Mouse (Mus musculus) midbrain, embryonic 13.5 days (tissue): Measurements from ENCODE around the gene Tlcd1. TPM values are rescaled to one million over a fixed set of nuclear protein-coding genes. Genes with fewer than 3 reads are reported as not detected.
A peak's percentile ranks its signal among the peaks of the same experiment; 100 is the strongest.
"Not testable (repeated sequence)": the region's sequence is repeated elsewhere in the genome, so short reads cannot be mapped to it uniquely, and the experiment has no call there.

Experiments
- ATAC-seq: fragments of 200-750 bp; cut with Nextera tagmentation; 2 replicates; pipeline ENCODE4 v1.8.0; 2017; ENCODE audit warnings: mild to moderate bottlenecking, moderate TSS enrichment, moderate library complexity
- H3K27ac ChIP-seq: fragments of 300-500 bp; sonication (generic); 2 replicates; pipeline ENCODE4 v1.5.1; 2015; ENCODE audit warnings: inconsistent platforms, mild to moderate bottlenecking, moderate library complexity
- H3K27me3 ChIP-seq: fragments of 300-500 bp; sonication (generic); 2 replicates; pipeline ENCODE4 v1.6.1; 2015; ENCODE audit warnings: mild to moderate bottlenecking, inconsistent platforms
- H3K36me3 ChIP-seq: fragments of 300-500 bp; sonication (generic); 2 replicates; pipeline ENCODE4 v1.6.1; 2015; ENCODE audit warnings: mild to moderate bottlenecking, inconsistent platforms
- H3K4me1 ChIP-seq: fragments of 300-500 bp; sonication (generic); replicated peaks from 2 replicates; pipeline ENCODE4 v1.6.1; 2015; ENCODE audit warnings: inconsistent platforms
- H3K4me2 ChIP-seq: fragments of 300-500 bp; sonication (generic); replicated peaks from 2 replicates; pipeline ENCODE4 v1.6.1; 2015; ENCODE audit warnings: moderate library complexity, mild to moderate bottlenecking, inconsistent platforms
- H3K4me3 ChIP-seq: fragments of 300-500 bp; sonication (generic); replicated peaks from 2 replicates; pipeline ENCODE4 v1.5.1; 2015; ENCODE audit warnings: mild to moderate bottlenecking, inconsistent platforms
- H3K9ac ChIP-seq: fragments of 300-500 bp; sonication (generic); replicated peaks from 2 replicates; pipeline ENCODE4 v1.6.1; 2015; ENCODE audit warnings: mild to moderate bottlenecking, inconsistent platforms
- H3K9me3 ChIP-seq: fragments of 300-500 bp; sonication (generic); 2 replicates; pipeline ENCODE4 v1.6.1; 2016; ENCODE audit warnings: mild to moderate bottlenecking, inconsistent platforms
- WGBS: fragments of 180-500 bp; shearing (Covaris S2); methylation state at CpG from one replicate; pipeline ENCODE4 v1.1.7; 2015; 5-methylcytosine and 5-hydroxymethylcytosine counted together
- polyA plus RNA-seq: library from polyadenylated mRNA; unstranded; fragments of >200 nt; fragmentation: Nextera tagmentation; extraction: Ambion mirVana; gene quantifications from 2 replicates; pipeline ENCODE4 v1.2.1, GENCODE M21; 2015

Tlcd1 gene
- polyA plus RNA-seq, 1 experiment from 2014 or later: 5.0 TPM

- H3K4me1 ChIP-seq: peaks cover 65% of the 10 kb centered on the region
- H3K9me3 ChIP-seq: no peaks in the 10 kb centered on the region
- peak overlapping the region; percentile 62 for H3K4me3 ChIP-seq
- H3K27ac ChIP-seq: peak overlapping the region; percentile 84
- no peak for ATAC-seq
- H3K36me3 ChIP-seq: peaks cover 27% of the 10 kb centered on the region
- peak overlapping the region; percentile 75 for H3K9ac ChIP-seq
- peak overlapping the region; percentile 82 for H3K4me2 ChIP-seq
- peaks cover 6% of the 10 kb centered on the region for H3K27me3 ChIP-seq
- WGBS: 1% methylated on average over 29 of the region's 29 CpGs
These were observed 2.4 kb downstream of the Tlcd1 start for GRCm38 (mm10) chr11:78178859-78179437.

GRCm38 (mm10) chr11:78179438-78179999 is 3.0 kb downstream of the Tlcd1 start:
- Histone ChIP-seq H3K4me2 (peak overlapping the region; percentile 82), H3K9ac (peak overlapping the region; percentile 75; the same call in 1 of the 2 replicates), H3K27ac (no peak overlapping the region), H3K27me3 (peaks cover 6% of the 10 kb centered on the region), H3K4me1 (peaks cover 68% of the 10 kb centered on the region), H3K36me3 (peaks cover 27% of the 10 kb centered on the region), H3K4me3 (peak overlapping the region; percentile 62), H3K9me3 (no peaks in the 10 kb centered on the region)
- 32% methylated on average over 8 of the region's 8 CpGs for WGBS
- ATAC-seq: no peak

- Histone ChIP-seq H3K4me1 (peaks cover 68% of the 10 kb centered on the region), H3K27me3 (peaks cover 6% of the 10 kb centered on the region), H3K36me3 (peaks cover 27% of the 10 kb centered on the region), H3K9me3 (no peaks in the 10 kb centered on the region), H3K9ac (no peak overlapping the region), H3K27ac (no peak overlapping the region), H3K4me3 (no peak overlapping the region), H3K4me2 (peak overlapping the region; percentile 82; the same call in 1 of the 2 replicates)
- WGBS: 82% methylated on average over 6 of the region's 6 CpGs
- ATAC-seq: no peak
These were observed 3.7 kb downstream of the Tlcd1 start for GRCm38 (mm10) chr11:78180081-78180761.

GRCm38 (mm10) chr11:78181830-78182357 is 5.4 kb downstream of the Tlcd1 start:
- Histone ChIP-seq H3K4me2 (peak overlapping the region; percentile 77), H3K9me3 (no peaks in the 10 kb centered on the region), H3K36me3 (peaks cover 27% of the 10 kb centered on the region), H3K4me1 (peaks cover 59% of the 10 kb centered on the region), H3K9ac (peak overlapping the region; percentile 90), H3K27ac (no peak overlapping the region), H3K27me3 (peaks cover 5% of the 10 kb centered on the region), H3K4me3 (peak overlapping the region; percentile 81)
- 56% methylated on average over 2 of the region's 2 CpGs for WGBS
- no peak for ATAC-seq

GRCm38 (mm10) chr11:78182450-78182849 is 5.9 kb downstream of the Tlcd1 start:
- H3K36me3 ChIP-seq: peaks cover 27% of the 10 kb centered on the region
- H3K4me3 ChIP-seq: peak overlapping the region; percentile 81
- H3K9ac ChIP-seq: peak overlapping the region; percentile 90
- no peaks in the 10 kb centered on the region; the same call in 1 of the 2 replicates for H3K27me3 ChIP-seq
- WGBS: 13% methylated on average over 7 of the region's 7 CpGs
- H3K4me2 ChIP-seq: peak overlapping the region; percentile 77
- peak overlapping the region; percentile 95; the same call in 1 of the 2 replicates for H3K27ac ChIP-seq
- H3K4me1 ChIP-seq: peaks cover 54% of the 10 kb centered on the region
- no peak for ATAC-seq
- no peaks in the 10 kb centered on the region for H3K9me3 ChIP-seq

- Histone ChIP-seq H3K9ac (peak within 1 kb of the TSS; percentile 90), H3K4me3 (peak within 1 kb of the TSS; percentile 81), H3K4me2 (peak within 1 kb of the TSS; percentile 77), H3K4me1 (peaks cover 54% of the 10 kb centered on the region), H3K36me3 (peaks cover 27% of the 10 kb centered on the region), H3K27ac (peak within 1 kb of the TSS; percentile 95), H3K9me3 (no peaks in the 10 kb centered on the region), H3K27me3 (no peaks in the 10 kb centered on the region)
- WGBS: under 1% methylated on average over 38 of the region's 38 CpGs
- peak; percentile 94 for ATAC-seq
These were observed 6.7 kb downstream of the Tlcd1 start, which contains the start of gene Rpl23a for GRCm38 (mm10) chr11:78182961-78183844. Rpl23a (minus strand) TSS chr11:78183584.

GRCm38 (mm10) chr11:78183884-78184514 is 7.5 kb downstream of the Tlcd1 start:
- no peak overlapping the region for H3K27ac ChIP-seq
- H3K4me3 ChIP-seq: peak overlapping the region; percentile 81
- peaks cover 47% of the 10 kb centered on the region for H3K4me1 ChIP-seq
- H3K4me2 ChIP-seq: peak overlapping the region; percentile 44
- H3K27me3 ChIP-seq: no peaks in the 10 kb centered on the region
- peak; percentile 13; the same call in 1 of the 2 replicates for ATAC-seq
- no peaks in the 10 kb centered on the region for H3K9me3 ChIP-seq
- 56% methylated on average over 10 of the region's 10 CpGs for WGBS
- peaks cover 27% of the 10 kb centered on the region for H3K36me3 ChIP-seq
- peak overlapping the region; percentile 41; the same call in 1 of the 2 replicates for H3K9ac ChIP-seq

GRCm38 (mm10) chr11:78184702-78185101 is 8.2 kb downstream of the Tlcd1 start:
- H3K36me3 ChIP-seq: peaks cover 22% of the 10 kb centered on the region
- H3K4me3 ChIP-seq, H3K9me3 ChIP-seq, H3K9ac ChIP-seq, ATAC-seq, H3K4me2 ChIP-seq, H3K27me3 ChIP-seq, H3K27ac ChIP-seq: not testable (repeated sequence)
- H3K4me1 ChIP-seq: peaks cover 45% of the 10 kb centered on the region
- WGBS: 94% methylated on average over 6 of the region's 6 CpGs

- peaks cover 26% of the 10 kb centered on the region for H3K4me1 ChIP-seq
- peak within 1 kb of the TSS; percentile 91 for H3K27ac ChIP-seq
- peak within 1 kb of the TSS; percentile 72 for H3K4me2 ChIP-seq
- under 1% methylated on average over 73 of the region's 80 CpGs for WGBS
- peak; percentile 84 for ATAC-seq
- H3K9ac ChIP-seq: peak within 1 kb of the TSS; percentile 89
- H3K4me3 ChIP-seq: peak within 1 kb of the TSS; percentile 71
- H3K9me3 ChIP-seq: no peaks in the 10 kb centered on the region
- peaks cover 28% of the 10 kb centered on the region for H3K36me3 ChIP-seq
- H3K27me3 ChIP-seq: no peaks in the 10 kb centered on the region
These were observed 12.1 kb downstream of the Tlcd1 start, which contains the start of gene Rab34 for GRCm38 (mm10) chr11:78188331-78189233. Rab34 (plus strand) TSS chr11:78188430.
